Mouse (Mus musculus): ENCODE measurements at regions not wholly inside any gene's neighbourhood (a gene's known extent, or its start where the extent isn't known, plus 50 kb on each side); places are given as distances from the start of the nearest gene placed in this dataset.

GRCm38 (mm10) chr16:77402711-77403280 is 199.1 kb downstream of the Gm11146 start:
- TF ChIP-seq CTCF (conservative IDR thresholded peaks at IDR 0.05; ENCODE audit: insufficient read depth, insufficient read length, low read depth, low read length) (no peak), POLR2A (IDR thresholded peaks at IDR 0.05; ENCODE audit: low read depth, low read length) (no peak)

Measured in kidney, adult 2 months (tissue).